Mouse (Mus musculus): ENCODE results near the gene Angptl3.

- no peak for TF ChIP-seq POLR2A (IDR thresholded peaks at IDR 0.05; ENCODE audit: control insufficient read depth, extremely low read depth, insufficient read depth, low read length, poor library complexity)
- TF ChIP-seq CTCF (IDR thresholded peaks at IDR 0.05; ENCODE audit: borderline replicate concordance, control insufficient read depth, extremely low read depth, insufficient read depth, low read length, poor library complexity): no peak
Measured at GRCm38 (mm10) chr4:99091151-99091701, 60.5 kb downstream of the Angptl3 start.
